Mouse (Mus musculus): ENCODE measurements around the gene Gm11037.

Gm11037 gene

DNA sequence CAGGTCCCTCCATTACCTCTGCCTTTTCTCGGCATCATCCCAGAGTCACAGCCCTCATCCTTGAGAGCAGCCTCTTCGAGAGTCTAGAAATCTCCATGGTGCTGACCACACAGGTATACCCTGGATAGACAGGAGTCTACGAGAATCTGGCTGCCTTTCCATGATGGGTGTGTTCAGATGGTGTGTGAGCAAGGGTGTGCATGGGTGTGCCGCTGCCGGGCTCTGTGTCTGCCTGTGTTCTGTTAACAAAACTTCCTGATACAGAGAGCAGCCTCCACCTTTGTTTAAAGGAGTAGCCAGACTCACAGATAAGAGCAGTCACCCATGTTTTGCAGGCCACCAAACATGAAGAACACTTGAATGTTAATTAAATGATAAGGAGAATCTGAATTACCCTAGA, 3.5 kb upstream of the Gm11037 start:
- no peak for DNase-seq

DNA sequence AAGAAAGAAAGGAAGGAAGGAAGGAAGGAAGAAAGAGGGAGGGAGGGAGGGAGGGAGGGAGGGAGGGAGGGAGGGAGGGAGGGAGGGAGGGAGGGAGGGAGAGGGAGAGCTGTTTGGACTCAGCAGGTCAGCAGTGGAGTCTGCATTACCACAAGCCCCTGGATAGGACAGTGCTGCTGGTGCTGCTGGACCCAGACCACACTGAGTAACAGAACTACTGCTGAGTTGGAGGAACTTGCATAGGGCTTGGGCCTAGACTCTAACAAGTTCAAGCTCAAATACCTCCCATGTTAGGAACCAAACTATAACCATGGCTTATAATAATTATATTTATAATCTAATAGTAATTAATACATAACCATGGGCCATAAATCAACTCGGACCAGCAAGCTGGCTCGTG, 2.4 kb upstream of the Gm11037 start:
- DNase-seq: no peak

DNA sequence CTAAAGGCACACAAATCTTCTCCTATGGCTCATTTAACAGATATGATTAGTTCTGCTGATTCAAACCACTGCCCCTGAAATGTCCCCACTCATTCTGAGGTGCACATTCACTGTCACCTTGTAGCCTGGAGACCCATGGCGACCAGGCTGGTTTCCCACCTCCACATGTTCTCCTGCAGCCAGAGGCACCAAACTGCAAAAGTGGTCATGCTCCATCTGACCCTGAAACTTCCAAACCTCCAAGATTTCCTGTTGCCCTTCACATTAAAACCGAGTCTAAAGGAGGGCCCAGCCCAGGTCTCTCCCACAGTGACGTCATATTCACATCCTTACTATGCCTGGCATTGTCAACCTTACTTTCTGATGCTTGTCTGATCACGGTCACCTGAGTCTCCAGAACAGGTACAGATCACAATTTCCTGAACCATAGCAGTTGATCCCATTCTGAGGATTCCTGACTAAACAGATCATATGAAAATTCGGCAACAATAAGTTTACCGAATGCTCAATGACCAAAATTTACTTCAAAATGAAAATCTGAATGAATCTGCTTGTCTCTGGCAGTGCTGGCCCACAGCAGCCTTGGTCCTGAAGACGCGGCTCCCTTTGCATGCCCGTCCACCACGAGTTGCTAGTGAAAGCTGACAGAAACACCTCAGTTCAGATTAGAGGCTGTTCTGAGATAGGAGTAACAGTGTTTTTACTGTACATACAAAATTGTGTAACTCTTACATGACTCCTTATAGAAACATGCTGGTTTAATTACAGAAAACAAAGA, 997 bp upstream of the Gm11037 start:
- DNase-seq: no peak

DNA sequence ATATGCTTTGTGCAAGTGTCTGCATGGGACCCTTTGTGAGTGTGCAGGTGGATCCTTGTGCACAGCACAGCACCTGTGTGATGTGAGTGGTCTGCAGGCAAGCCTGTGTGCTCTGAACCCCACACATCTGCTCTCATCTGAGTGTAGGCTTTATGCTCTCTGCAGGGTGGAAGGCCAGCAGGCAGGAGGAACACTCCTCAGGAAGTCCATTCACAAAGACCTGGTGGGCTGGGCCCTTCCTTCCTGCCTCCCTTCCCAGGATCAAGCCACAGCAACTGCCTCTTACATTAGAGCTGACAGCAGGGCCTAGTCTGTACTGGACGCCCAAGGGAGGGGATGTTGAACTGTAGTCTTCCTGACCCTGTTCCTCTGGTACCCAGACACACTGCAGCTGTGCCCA, 1.1 kb downstream of the Gm11037 start:
- no peak for DNase-seq

DNA sequence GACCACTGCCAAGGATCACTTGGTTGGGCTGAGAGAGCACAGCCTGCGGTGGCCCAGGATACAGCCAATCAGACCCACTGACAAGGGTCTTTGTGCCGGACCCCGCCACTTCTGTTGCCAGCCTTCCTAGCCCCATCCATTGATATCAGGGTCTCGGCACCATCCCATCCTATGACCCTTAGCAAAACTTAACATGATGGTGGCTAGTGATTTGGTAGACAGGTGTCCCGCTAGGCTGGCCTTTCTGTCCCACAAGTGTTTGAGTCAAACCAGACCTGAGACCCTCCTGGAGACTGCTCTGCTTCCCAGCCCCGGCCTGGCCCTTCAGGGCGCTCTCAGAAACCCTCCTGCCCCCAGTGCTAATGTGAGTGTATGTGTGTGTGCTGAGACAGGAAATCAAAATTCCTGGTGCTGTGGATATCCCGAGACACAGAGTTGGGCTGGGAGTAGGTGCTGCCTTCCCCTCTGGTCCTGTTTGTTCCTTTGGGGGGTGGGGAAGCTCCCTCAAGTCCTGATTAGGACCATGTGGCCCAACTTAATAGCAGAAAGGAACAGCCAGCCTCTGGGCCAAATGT, 1.6 kb downstream of the Gm11037 start:
- no peak for DNase-seq

DNA sequence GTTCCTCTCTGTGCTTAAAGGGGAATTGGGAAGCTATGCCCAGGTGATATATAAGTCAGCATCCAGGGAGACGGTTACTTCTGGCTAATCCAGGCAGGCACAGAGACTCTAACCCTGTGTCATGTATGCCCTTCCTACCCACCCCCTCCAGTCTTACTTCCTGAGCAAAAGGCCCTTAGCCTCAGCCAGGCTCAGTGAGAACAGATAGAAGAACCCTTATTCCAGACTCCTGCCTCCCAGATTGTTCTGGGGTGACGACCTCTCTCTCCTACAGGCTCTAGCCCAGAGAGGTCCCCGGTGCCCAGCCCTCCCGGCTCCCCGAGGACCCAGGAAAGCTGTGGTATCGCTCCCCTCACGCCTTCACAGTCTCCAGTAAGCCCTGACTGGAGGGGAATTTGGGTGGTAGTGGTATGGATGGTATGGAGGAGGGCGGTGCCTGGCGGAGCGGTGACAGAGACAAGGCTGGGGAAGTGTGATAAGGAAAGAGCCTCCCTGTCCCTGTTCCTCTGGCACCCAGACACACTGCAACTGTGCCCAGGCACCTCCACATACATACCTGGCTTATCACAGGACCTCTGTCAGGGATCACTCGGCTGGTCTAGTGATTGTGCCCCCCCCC, 2.3 kb downstream of the Gm11037 start:
- DNase-seq: no peak

DNA sequence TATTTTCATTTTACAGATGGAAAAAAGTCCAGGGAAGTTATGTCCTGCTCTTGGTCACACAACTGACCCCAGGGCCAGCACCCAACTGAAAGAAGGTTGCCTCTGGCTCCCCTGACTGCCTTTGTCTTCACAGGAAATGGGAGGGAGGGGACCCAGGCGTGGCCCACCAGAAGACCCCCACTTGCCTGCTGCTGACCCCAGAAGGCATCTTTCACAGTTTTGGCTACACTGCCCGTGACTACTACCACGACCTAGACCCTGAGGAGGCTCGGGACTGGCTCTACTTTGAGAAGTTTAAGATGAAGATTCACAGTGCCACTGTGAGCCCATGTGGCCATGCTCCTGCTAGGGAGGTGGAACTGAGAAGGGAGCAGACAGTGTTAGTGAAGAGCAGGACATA, 5.0 kb downstream of the Gm11037 start:
- DNase-seq: no peak

DNA sequence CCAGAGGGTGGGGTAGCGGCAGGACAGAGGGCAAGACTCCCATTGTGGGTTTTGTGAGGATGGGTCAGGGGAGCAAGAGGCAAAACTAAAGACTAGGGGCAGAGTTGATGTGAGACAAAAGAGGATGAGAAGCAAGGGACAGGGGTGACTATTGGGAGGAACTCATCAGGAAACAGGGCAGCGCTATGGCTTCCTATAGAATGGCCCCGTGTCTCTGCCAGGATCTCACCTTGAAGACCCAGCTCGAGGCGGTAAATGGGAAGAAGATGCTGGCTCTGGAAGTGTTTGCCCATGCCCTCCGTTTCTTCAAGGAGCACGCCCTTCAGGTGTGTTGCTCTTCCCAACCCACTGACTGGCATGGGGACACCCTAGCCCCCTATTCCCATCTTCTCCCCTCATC, 5.5 kb downstream of the Gm11037 start:
- no peak for DNase-seq

DNA sequence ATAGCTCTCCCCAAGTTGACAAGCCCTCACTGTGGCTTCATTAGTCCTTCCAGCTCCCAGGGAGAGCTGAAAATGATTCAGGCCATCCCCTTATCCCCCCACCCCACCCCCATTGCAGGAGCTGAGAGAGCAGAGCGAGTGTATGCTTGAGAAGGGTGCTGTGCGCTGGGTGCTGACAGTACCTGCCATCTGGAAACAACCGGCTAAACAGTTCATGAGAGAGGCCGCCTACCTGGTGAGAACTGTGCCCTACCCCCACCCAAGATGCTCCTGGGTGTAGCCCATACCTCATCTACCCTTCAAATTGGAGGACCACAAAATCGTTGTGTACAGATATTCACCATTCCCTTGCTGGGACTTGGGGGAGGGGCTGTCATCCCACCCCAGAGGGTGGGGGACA, 6.0 kb downstream of the Gm11037 start:
- no peak for DNase-seq

DNA sequence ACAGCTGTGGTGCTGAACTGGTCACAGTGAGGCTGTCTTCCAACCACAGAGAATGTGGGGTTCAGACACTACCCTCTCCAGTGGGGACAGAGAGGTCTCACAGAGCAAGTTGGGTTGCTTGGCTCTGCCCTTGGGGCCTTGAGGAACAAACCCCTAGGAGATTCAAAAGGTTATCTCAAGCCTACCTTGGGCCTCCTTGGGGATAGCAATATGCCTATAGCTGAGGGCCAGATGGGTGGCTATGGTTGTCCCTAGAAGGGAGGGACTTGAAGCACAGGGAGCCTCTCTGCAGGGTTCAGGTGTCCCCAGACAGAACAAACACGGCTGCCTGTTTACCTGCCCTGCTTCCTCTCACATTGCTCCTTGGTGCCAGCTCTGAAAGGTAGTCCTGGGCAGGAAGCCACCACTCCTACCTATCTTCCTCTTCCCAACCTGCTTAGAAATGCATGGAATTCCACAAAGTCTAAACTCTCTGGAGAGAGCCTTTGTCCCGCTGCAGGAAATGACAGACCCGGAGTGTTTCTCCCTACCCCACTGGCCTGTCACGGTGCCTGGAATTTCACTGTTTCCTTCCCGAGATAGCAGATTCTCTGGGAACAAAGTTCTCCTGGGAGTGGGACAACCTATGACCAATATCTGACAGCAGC, 6.7 kb downstream of the Gm11037 start:
- DNase-seq: no peak

DNA sequence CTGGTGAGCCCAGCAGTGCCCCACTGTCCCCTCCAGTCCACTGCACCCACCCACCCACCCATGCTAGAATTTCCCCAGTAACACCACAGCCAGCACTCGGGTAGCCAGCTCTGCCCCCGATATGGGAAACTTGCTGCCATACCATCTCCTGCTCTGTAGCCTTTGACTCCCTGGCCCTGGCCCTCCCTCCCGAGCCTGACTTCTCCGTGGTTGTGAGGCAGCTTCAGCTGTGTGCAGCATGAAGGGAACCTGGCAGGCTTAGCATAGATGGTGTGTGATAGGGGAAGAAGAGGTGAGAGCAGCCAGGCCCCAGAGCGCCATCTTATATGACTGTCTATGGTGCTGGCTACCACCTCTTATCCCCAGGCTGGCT, 7.2 kb downstream of the Gm11037 start:
- DNase-seq: no peak

DNA sequence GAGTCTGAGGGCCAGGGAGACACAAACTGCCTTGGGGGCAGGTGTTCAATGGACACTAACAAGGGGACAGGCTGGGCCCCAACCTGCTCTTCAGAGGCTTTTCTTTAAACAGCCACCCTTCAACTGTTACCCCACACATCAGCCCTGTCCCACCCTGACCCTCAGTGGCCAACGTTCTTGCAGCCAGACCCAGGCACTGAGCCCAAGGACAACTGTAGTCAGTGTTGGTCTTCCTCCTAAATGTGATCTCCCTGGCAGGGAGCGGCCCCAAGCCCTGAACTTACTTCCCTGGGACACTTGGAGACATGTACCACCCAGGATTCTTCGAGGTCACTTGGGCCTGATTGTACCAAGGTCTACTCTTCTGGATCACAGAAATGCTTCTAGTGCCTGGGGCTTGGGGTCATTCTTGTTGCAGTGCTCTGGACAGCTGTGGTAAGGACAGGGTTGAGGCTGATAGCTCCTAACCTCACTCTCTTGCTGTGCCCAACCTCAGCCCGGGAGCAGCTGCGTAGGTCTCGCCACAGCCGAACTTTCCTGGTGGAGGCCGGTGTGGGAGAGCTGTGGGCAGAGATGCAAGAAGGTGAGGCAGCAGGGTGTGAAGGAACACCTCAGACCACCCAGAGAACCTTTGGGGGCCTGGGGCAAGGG, 8.2 kb downstream of the Gm11037 start:
- no peak for DNase-seq

DNA sequence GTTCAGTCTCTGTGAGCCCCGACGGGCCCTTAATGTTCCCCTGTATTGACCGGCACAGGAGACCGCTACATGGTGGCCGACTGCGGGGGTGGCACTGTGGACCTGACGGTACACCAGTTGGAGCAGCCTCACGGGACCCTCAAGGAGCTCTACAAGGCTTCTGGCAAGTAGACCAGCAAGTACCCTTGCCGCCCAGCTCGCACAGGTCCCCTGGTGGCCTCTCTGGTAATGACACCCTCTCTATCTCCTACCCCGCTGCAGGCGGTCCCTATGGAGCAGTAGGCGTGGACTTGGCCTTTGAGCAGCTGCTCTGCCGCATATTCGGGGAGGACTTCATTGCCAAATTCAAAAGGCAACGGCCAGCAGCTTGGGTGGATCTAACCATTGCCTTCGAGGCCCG, 9.3 kb downstream of the Gm11037 start:
- peak; percentile 77 for DNase-seq

DNA sequence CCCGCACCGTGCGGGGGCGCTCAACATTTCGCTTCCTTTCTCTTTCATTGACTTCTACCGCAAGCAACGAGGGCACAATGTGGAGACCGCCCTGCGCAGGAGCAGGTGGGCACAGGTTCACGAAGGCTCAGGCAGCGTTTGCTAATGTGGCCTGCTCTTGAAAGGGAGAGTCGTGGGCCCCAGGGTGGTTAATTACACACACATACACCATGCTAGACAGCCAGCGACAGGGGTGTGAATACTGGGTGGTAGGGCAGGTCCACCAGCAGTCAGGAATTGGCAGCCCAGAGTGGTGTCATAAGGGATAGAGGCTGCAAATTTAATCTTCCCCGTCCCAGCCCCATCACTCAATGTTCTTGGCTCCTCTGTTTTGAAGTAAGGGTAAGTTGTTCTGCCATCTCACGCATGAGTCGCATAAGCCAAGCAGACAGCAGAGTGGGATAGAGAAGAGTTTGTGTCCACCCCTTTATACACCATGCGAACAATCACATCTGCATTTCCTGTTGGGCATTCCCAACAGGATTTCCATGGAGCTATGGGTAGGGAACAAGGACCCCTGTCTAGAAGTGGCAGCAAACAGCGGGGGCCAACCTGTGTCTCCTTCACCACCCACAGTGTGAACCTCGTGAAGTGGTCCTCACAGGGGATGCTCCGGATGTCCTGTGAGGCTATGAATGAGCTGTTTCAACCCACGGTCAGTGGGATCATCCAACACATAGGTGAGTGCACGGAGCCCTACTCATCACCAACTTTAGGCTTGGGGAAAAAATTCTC, 9.9 kb downstream of the Gm11037 start:
- DNase-seq: no peak

DNA sequence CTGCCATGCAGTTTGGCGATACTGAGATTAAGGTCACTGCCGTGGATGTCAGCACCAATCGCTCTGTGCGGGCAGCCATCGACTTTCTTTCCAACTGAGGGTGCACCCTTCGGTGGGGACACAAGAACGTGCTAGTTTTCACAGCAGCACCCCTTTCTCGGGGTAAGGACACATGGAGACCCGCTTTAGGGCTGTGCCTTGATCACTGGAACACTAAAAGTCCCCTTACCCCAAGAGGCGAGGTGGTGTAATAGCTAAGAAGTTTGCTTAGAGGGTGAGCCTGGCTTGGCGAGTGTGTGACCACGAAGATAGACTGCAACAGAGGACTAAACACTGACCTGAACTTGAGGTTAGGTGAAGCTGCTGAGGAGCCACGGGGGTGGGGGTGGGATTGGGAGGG, 11.8 kb downstream of the Gm11037 start:
- DNase-seq: no peak

DNA sequence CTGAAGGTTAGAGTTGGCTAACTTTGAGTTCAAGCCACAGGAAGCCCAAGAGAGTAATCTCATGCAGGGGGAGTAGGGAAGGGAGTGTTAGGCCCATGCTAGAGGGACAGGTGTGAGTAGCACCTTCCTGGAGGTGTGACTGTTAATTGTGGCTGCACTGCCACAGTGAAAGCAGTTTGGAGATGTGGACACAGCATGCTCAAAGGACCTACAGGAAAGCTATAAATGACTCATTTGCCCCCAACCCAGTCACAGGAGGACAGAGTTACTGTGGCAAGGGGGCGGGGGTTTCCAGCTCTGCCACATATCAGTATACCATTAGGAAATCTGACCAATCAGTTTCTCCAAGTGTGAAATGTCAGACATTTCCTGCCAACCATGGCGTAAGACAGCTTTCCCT, 12.2 kb downstream of the Gm11037 start:
- no peak for DNase-seq

DNA sequence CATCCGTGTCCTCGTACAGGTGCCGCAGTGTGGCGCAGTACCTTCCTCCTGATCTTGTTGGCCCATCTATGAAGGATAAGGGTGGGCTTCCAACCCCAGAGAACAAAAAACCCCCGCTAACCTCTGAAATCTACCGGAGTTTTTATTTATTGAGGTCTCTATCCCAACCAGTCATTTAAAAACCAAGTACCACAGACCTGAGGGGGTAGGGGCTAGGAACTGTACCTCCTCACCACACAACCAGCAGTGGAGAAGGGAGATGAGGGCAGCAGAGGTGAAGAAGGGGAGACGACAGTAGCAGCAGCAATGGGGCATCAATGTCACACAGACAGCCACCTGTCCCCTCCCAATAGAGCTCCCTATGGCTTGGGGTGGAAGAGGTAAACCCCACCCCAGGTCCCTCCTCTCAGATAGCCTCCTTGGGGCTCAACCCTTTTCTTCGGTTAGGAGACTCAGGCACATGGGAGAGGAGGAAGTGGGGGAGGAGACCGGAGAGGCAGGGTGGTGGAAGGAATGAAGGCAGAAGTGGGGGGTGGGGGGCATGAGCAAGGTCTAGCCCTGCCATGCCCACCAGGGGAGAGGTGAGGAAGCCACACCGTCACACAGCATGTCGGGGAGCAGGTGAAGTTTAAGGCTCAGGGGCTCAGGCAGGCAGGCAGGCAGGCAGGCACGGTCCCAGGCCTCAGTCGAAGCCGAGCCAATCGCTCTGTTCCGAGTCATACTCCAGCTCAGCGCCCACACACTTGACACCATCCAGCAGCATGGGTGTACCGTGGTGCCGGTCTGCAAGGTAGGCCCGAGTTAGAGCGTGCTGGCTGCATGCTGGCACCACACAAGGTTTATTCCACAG, 13.1 kb downstream of the Gm11037 start:
- DNase-seq: no peak

DNA sequence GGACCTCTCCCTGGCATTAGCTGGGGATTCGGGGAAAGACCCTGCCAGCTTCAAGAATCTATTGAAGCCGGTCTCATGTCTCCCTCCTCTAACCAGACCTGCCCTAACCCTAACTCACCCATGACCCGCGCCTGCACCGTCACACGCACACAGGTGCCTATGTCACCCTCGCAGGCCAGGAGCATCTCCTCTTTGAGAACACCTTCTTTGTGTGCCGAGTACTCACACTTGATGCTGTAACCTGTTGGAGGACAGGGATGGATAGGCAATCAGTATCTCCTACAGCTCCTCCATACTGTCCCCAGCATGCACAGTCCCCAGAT, 13.7 kb downstream of the Gm11037 start:
- no peak for DNase-seq

DNA sequence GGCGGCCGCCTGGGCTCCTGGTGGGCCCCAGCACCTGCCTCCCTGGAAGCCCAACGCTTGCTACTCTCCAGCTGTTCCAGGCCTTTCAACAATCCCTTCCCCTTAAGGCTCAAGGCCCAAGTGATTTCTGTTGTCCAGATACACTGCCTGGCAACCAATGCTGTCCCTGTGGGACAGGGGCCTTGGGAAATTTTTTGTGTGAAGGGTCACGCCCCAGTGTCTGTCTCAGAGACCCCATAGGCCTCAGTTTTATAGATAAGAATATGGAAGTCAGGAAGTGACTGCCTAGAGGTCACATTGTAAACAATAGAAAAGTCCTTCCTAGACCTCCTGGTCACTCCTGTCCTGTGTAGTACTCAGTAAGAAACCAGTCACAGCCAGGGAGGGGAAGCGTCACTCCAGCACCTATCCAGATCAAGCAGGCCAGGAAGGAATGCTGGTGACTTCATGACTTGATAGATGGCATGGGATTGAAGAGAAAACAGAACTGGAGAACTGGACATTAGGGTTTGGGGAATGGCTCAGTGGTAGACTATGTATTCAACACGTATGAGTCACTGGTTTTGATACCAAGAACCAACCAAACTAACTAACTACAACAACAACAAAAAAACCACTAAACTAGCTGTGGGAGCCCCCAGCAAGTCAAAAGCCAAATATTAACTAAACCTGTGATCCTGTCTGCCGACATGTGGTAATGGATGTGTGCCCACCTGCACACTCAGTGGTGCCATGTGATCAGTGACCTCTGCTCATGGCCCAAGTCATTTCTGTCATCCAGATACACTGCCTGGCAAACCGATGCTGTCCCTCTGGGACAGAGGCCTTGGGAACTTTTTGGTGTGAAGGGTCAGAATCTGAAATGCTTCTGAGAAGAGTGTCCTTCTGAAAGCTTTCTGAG, 15.3 kb downstream of the Gm11037 start:
- no peak for DNase-seq

DNA sequence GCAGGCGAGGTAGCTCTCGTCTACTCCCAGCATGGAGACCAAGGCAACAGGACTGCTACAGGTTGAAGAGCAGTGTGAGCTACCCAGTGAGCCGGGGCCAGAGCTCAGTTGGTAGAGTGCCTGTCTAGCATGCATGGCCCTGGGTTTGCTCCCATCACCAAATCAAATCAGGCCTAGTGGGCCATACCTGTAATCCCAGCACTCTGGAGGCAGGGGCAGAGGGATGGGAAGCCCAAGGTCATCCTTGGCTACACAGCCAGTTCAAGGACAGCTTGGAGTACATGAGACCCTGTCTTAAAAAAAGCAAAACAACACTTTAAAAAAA, 15.9 kb downstream of the Gm11037 start:
- DNase-seq: no peak

DNA sequence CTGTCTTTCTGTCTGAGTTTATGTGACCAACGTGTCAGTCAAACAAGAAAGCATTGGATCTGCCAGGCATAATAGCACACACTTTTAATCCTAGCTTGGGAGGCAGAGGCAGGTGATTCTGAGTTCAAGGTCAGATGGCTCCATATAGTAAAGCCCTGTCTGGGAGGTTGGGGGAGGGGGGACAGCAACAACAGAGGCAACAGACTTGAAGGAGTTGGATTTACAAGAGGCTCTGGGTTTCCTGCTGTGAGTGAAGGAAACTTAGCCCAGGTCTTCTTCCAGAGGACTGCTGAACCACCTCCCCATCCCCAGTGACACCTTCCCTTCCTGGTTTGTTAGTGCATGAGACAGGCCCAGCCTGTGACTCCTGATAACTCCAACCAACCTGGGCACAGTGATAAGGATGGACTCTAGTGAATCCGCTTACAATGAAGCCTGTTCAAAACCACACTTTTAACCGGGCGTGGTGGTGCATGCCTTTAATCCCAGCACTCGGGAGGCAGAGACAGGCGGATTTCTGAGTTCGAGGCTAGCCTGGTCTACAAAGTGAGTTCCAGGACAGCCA, 19.0 kb downstream of the Gm11037 start:
- no peak for DNase-seq
